Mouse (Mus musculus): ENCODE measurements around the gene Krt78. TPM values are rescaled to one million over a fixed set of nuclear protein-coding genes. Genes with fewer than 3 reads are reported as not detected.

The Krt78 gene
- polyA plus RNA-seq, 1 experiment from 2014 or later: 0.05 TPM

- Histone ChIP-seq H3K27me3 (replicated peaks) (peaks cover 11% of the 10 kb centered on the region; the same call in 1 of the 2 replicates), H3K27ac (replicated peaks) (peak overlapping the region; percentile 60), H3K4me3 (replicated peaks) (no peak overlapping the region), H3K4me2 (peak overlapping the region; percentile 62), H3K4me1 (peaks cover 14% of the 10 kb centered on the region), H3K9me3 (replicated peaks) (no peaks in the 10 kb centered on the region), H3K36me3 (no peaks in the 10 kb centered on the region), H3K9ac (replicated peaks) (no peak overlapping the region)
- 23% methylated on average over 6 of the region's 6 CpGs for WGBS
- no peak for ATAC-seq (ENCODE audit: low FRiP score)
Observed at GRCm38 (mm10) chr15:101984746-101985145, 30.7 kb upstream of the Krt78 start.

GRCm38 (mm10) chr15:101983949-101984601, 30.0 kb upstream of the Krt78 start:
- peak; percentile 96 for ATAC-seq (ENCODE audit: low FRiP score)
- Histone ChIP-seq H3K4me3 (replicated peaks) (peak overlapping the region; percentile 34), H3K4me1 (peaks cover 14% of the 10 kb centered on the region), H3K4me2 (peak overlapping the region; percentile 62), H3K9me3 (replicated peaks) (no peaks in the 10 kb centered on the region), H3K36me3 (no peaks in the 10 kb centered on the region), H3K27me3 (replicated peaks) (peaks cover 11% of the 10 kb centered on the region; the same call in 1 of the 2 replicates), H3K9ac (replicated peaks) (peak overlapping the region; percentile 31; the same call in 1 of the 2 replicates), H3K27ac (replicated peaks) (peak overlapping the region; percentile 87)
- WGBS: 3% methylated on average over 15 of the region's 15 CpGs

GRCm38 (mm10) chr15:101983315-101983948, 29.3 kb upstream of the Krt78 start:
- Histone ChIP-seq H3K4me3 (replicated peaks) (peak overlapping the region; percentile 34), H3K4me1 (peaks cover 13% of the 10 kb centered on the region), H3K9ac (replicated peaks) (no peak overlapping the region), H3K27me3 (replicated peaks) (peaks cover 11% of the 10 kb centered on the region; the same call in 1 of the 2 replicates), H3K9me3 (replicated peaks) (no peaks in the 10 kb centered on the region), H3K36me3 (no peaks in the 10 kb centered on the region), H3K4me2 (peak overlapping the region; percentile 62), H3K27ac (replicated peaks) (peak overlapping the region; percentile 87)
- ATAC-seq (ENCODE audit: low FRiP score): no peak
- WGBS: 81% methylated on average over 13 of the region's 13 CpGs

- 80% methylated on average over 6 of the region's 6 CpGs for WGBS
- ATAC-seq (ENCODE audit: low FRiP score): no peak
Observed at GRCm38 (mm10) chr15:101980849-101981248, 26.8 kb upstream of the Krt78 start.

GRCm38 (mm10) chr15:101977043-101977726, 23.1 kb upstream of the Krt78 start:
- Histone ChIP-seq H3K36me3 (no peaks in the 10 kb centered on the region), H3K4me3 (replicated peaks) (peak overlapping the region; percentile 41), H3K9ac (replicated peaks) (peak overlapping the region; percentile 54), H3K27ac (replicated peaks) (peak overlapping the region; percentile 54; the same call in 1 of the 2 replicates), H3K4me2 (peak overlapping the region; percentile 92), H3K4me1 (peaks cover 28% of the 10 kb centered on the region), H3K27me3 (replicated peaks) (peaks cover 4% of the 10 kb centered on the region; the same call in 1 of the 2 replicates), H3K9me3 (replicated peaks) (no peaks in the 10 kb centered on the region)
- 3% methylated on average over 39 of the region's 39 CpGs for WGBS
- ATAC-seq (ENCODE audit: low FRiP score): peak; percentile 62

More at GRCm38 (mm10) chr15:101980849-101981248, 26.8 kb upstream of the Krt78 start:
- Histone ChIP-seq H3K9me3 (replicated peaks) (no peaks in the 10 kb centered on the region), H3K4me2 (no peak overlapping the region), H3K27me3 (replicated peaks) (peaks cover 2% of the 10 kb centered on the region; the same call in 1 of the 2 replicates), H3K4me1 (peaks cover 29% of the 10 kb centered on the region), H3K9ac (replicated peaks) (no peak overlapping the region), H3K27ac (replicated peaks) (no peak overlapping the region), H3K4me3 (replicated peaks) (no peak overlapping the region), H3K36me3 (no peaks in the 10 kb centered on the region)

GRCm38 (mm10) chr15:101976641-101977040, 22.6 kb upstream of the Krt78 start:
- peaks cover 4% of the 10 kb centered on the region; the same call in 1 of the 2 replicates for H3K27me3 ChIP-seq (replicated peaks)
- ATAC-seq (ENCODE audit: low FRiP score): no peak
- peak overlapping the region; percentile 92 for H3K4me2 ChIP-seq
- H3K4me3 ChIP-seq (replicated peaks): no peak overlapping the region
- peak overlapping the region; percentile 54; the same call in 1 of the 2 replicates for H3K27ac ChIP-seq (replicated peaks)
- peaks cover 28% of the 10 kb centered on the region for H3K4me1 ChIP-seq
- no peaks in the 10 kb centered on the region for H3K36me3 ChIP-seq
- no peak overlapping the region for H3K9ac ChIP-seq (replicated peaks)
- WGBS: 49% methylated on average over 3 of the region's 3 CpGs
- no peaks in the 10 kb centered on the region for H3K9me3 ChIP-seq (replicated peaks)

- WGBS: 36% methylated on average over 5 of the region's 5 CpGs
- H3K27ac ChIP-seq (replicated peaks): no peak overlapping the region
- no peaks in the 10 kb centered on the region for H3K36me3 ChIP-seq
- H3K4me3 ChIP-seq (replicated peaks): no peak overlapping the region
- peaks cover 28% of the 10 kb centered on the region for H3K4me1 ChIP-seq
- no peak for ATAC-seq (ENCODE audit: low FRiP score)
- no peak overlapping the region for H3K4me2 ChIP-seq
- peaks cover 5% of the 10 kb centered on the region; the same call in 1 of the 2 replicates for H3K27me3 ChIP-seq (replicated peaks)
- H3K9me3 ChIP-seq (replicated peaks): no peaks in the 10 kb centered on the region
- no peak overlapping the region for H3K9ac ChIP-seq (replicated peaks)
Observed at GRCm38 (mm10) chr15:101976023-101976422, 21.9 kb upstream of the Krt78 start.

GRCm38 (mm10) chr15:101974083-101974845, 20.2 kb upstream of the Krt78 start:
- Histone ChIP-seq H3K4me3 (replicated peaks) (no peak overlapping the region), H3K27me3 (replicated peaks) (peaks cover 7% of the 10 kb centered on the region; the same call in 1 of the 2 replicates), H3K9ac (replicated peaks) (no peak overlapping the region), H3K36me3 (no peaks in the 10 kb centered on the region), H3K27ac (replicated peaks) (no peak overlapping the region), H3K4me1 (peaks cover 28% of the 10 kb centered on the region), H3K4me2 (no peak overlapping the region), H3K9me3 (replicated peaks) (no peaks in the 10 kb centered on the region)
- ATAC-seq (ENCODE audit: low FRiP score): no peak
- WGBS: 62% methylated on average over 16 of the region's 16 CpGs

GRCm38 (mm10) chr15:101973414-101974077, 19.5 kb upstream of the Krt78 start:
- no peak overlapping the region for H3K9ac ChIP-seq (replicated peaks)
- H3K9me3 ChIP-seq (replicated peaks): no peaks in the 10 kb centered on the region
- no peak overlapping the region for H3K27ac ChIP-seq (replicated peaks)
- H3K36me3 ChIP-seq: no peaks in the 10 kb centered on the region
- peaks cover 28% of the 10 kb centered on the region for H3K4me1 ChIP-seq
- WGBS: 9% methylated on average over 15 of the region's 15 CpGs
- ATAC-seq (ENCODE audit: low FRiP score): peak; percentile 38
- no peak overlapping the region for H3K4me3 ChIP-seq (replicated peaks)
- H3K27me3 ChIP-seq (replicated peaks): peaks cover 7% of the 10 kb centered on the region; the same call in 1 of the 2 replicates
- H3K4me2 ChIP-seq: no peak overlapping the region

GRCm38 (mm10) chr15:101970536-101970935, 16.4 kb upstream of the Krt78 start:
- Histone ChIP-seq H3K36me3 (no peaks in the 10 kb centered on the region), H3K27me3 (replicated peaks) (0 out of 2 replicates have a peak, but pooled peaks cover 3% of the 10 kb centered on the region), H3K4me2 (no peak overlapping the region), H3K27ac (replicated peaks) (no peak overlapping the region), H3K4me3 (replicated peaks) (no peak overlapping the region), H3K9ac (replicated peaks) (no peak overlapping the region), H3K4me1 (peaks cover 9% of the 10 kb centered on the region; the same call in 1 of the 2 replicates), H3K9me3 (replicated peaks) (no peaks in the 10 kb centered on the region)
- ATAC-seq (ENCODE audit: low FRiP score): no peak
- 5% methylated on average over 3 of the region's 6 CpGs for WGBS
